Mouse (Mus musculus) retina, adult 2 months (tissue): ENCODE measurements at regions not wholly inside any gene's neighbourhood (a gene's known extent, or its start where the extent isn't known, plus 50 kb on each side); places are given as distances from the start of the nearest gene placed in this dataset.
"Not testable (repeated sequence)": the region's sequence is repeated elsewhere in the genome, so short reads cannot be mapped to it uniquely, and the experiment has no call there.

Experiments used
- DNase-seq: peaks from one replicate; pipeline ENCODE4 v3.0.0-alpha.2; 2012; ENCODE audit warnings: low read depth, low spot score

DNA sequence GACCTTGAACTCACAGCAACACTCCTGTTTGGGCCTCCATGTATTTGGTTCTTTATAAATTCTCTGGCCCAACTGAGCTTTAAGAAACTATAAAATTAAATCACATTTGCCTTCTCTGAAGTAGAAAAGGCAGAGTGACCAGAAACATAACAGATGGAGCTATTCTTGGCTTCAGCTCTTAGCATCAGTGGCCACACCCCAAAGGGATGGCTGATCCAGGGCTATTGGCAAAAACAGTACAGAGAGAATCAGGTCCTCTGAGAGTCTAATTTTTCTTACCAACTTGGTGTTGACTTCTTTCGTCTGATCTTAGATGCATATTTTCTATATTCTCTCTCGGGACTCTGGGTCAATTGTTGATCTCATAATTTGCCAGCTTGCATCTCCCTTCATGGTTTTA, 103.2 kb upstream of the Arhgap20 start:
- DNase-seq = no peak

DNA sequence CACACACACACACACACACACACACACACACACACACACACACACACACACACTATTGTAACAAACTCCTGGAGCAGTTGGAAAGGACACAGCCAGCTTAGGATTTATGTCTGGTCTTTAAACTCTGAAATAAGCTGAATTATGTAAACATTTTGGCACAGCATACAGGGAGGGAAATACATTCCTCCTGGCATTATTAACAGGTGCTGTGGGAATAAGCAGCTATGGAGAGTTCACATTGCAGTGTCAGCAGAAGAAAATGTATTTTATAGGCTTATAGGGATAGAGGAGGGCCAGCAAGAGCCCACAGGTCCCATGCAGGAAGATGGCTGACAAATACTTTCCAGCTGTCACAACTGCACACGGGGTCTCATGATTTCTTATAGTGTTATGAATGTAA, 100.8 kb upstream of the Arhgap20 start:
- no peak for DNase-seq

DNA sequence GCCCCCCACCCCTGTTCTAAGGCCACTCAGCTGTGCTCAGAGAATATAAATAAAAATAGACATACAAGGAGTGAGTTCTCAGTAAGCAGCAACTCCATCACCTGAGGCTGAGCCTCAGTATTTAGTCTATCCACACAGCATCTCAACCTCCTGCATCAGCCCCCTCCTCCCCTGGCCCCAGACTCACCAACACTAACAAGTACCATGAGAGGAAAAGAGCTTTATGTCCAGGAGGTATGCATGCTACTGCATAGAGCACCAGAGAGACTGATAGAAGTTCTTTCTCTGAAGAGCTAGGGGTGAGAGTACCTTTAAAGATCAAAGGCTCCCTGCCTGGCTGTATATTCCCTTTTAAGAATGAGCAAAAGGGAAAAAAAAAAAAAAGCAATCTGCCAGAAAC, 100.3 kb upstream of the Arhgap20 start:
- no peak for DNase-seq

DNA sequence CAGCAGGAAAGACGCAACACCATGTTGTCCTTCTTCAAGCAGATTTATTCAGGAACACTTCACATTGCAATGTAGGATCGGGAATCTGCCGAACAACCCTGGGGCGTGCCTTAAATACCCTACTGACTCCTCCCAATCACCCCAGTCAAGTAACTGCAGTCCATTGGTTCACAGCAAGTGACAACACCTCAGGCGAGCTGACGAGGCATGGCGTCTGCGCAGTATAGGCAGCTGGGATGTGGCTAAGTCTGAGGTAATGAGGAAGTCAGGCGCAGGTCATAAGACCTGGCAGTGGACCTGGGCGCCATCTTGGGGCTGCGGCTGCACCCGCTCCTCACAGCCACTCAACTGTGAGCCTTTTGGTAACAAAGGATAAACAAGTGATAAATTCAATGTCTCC, 96.2 kb upstream of the Arhgap20 start:
- not testable (repeated sequence) for DNase-seq

DNA sequence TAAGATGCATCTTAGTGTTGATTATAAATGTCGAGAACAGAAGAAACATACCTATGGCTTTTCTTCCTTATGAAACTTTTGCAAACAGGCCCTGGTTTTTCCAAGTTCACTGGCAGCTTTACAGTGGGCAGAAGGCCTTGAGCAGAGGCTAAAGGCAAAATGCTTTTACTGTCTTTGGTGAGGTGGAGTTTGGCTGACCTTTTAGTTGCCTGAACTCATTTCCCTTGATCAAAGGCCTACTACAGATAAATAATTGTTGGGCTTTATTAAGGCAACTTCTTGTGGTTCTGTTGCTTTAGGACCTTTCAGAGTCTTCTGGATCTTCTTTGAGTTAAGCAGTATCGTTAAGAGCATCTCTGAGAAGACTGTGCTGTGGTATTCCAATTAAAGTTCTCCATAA, 94.6 kb upstream of the Arhgap20 start:
- DNase-seq = no peak

DNA sequence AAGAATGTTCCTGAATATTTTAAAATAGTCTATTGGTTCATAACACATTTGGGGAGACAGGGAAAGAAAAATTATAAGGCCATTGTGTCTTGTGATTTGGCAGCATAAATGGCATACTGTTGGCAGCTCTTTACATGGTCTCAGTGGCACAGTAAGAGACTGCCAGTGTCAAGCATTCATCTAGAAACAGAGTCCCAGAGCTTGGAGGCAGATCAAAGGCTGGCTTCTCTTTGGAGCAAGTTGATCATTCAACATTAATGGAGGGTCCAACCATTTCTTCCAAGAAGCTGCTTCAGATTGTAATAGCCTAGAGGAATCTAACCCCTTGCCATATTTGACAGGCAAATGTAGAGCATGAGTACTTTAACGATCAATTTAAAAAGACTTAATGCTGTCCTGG, 78.6 kb upstream of the Arhgap20 start:
- DNase-seq = no peak

DNA sequence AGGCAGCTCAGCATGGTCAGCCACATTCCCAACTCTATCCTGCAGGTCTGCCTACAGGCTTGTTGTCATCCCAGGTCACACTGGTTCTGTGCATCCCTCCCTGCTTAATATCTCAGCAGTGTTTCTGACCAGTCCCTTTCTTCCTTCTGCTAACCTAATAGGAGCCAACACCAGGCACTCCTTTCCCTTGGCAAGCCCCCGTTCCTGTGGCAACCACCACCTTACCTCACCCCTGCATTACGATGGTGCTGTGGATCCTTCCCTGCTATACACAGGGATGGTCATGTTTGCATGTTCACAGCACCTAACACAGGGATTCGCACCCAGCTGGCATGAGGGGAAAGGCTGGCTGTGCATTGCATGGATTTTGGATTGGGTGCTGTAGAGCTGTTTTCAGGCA, 50.8 kb upstream of the Arhgap20 start:
- DNase-seq = no peak
